Mouse (Mus musculus) brain, embryonic 14.5 days (tissue): ENCODE results near the gene Evx2. TPM values are rescaled to one million over a fixed set of nuclear protein-coding genes. Genes with fewer than 3 reads are reported as not detected.
A peak's percentile ranks its signal among the peaks of the same experiment; 100 is the strongest.

Source experiments
- DNase-seq: peaks from one replicate; pipeline ENCODE4 v3.0.0-alpha.2; 2011; ENCODE audit warnings: low read depth
- CTCF ChIP-seq: fragments of 200-500 bp; IDR thresholded peaks from 2 replicates; pipeline ENCODE4 v1.5.1; 2012; ENCODE audit warnings: inconsistent platforms, mild to moderate bottlenecking, moderate library complexity, borderline replicate concordance; ENCODE audit not compliant: insufficient read depth, insufficient read length; ENCODE audit errors: extremely low read depth
- POLR2A ChIP-seq: fragments of 200-500 bp; IDR thresholded peaks from 2 replicates; pipeline ENCODE4 v1.6.1; 2012; ENCODE audit warnings: mild to moderate bottlenecking, inconsistent platforms, borderline replicate concordance; ENCODE audit not compliant: poor library complexity, insufficient read depth, insufficient read length, severe bottlenecking; ENCODE audit errors: extremely low read depth
- polyA plus RNA-seq: library from polyadenylated mRNA; depleted of rRNA; stranded (reverse); fragments of >200 nt; gene quantifications from 2 replicates; pipeline ENCODE4 v1.2.3, GENCODE M21; 2012

The Evx2 gene
- polyA plus RNA-seq, 1 experiment = 4.6 TPM

- no peak for DNase-seq
- TF ChIP-seq CTCF = no peak
- no peak for TF ChIP-seq POLR2A
These were observed 39.7 kb upstream of the Evx2 start for GRCm38 (mm10) chr2:74699053-74699430.

GRCm38 (mm10) chr2:74698201-74699052 lies 39.1 kb upstream of the Evx2 start:
- TF ChIP-seq CTCF = no peak
- TF ChIP-seq POLR2A = no peak
- DNase-seq = peak; percentile 52

GRCm38 (mm10) chr2:74697567-74698121 lies 38.3 kb upstream of the Evx2 start, which contains the start of gene Hoxd9:
TSS of gene Hoxd9 (plus strand) at chr2:74697727.
- peak; percentile 69 for DNase-seq
- TF ChIP-seq CTCF (peak; percentile 24; the same call in 1 of the 2 replicates), POLR2A (no peak)

GRCm38 (mm10) chr2:74696442-74697335 lies 37.3 kb upstream of the Evx2 start:
- DNase-seq = no peak
- no peak for TF ChIP-seq POLR2A
- TF ChIP-seq CTCF = no peak

- no peak for DNase-seq
- TF ChIP-seq POLR2A (no peak), CTCF (no peak)
These were observed 36.6 kb upstream of the Evx2 start for GRCm38 (mm10) chr2:74695813-74696430.

- no peak for DNase-seq
- TF ChIP-seq POLR2A (no peak), CTCF (no peak)
These were observed 36.0 kb upstream of the Evx2 start for GRCm38 (mm10) chr2:74695383-74695782.

- TF ChIP-seq CTCF (peak; percentile 36; the same call in 1 of the 2 replicates), POLR2A (no peak)
- no peak for DNase-seq
These were observed 34.7 kb upstream of the Evx2 start for GRCm38 (mm10) chr2:74694066-74694465.

GRCm38 (mm10) chr2:74693432-74693827 lies 34.1 kb upstream of the Evx2 start:
- TF ChIP-seq POLR2A (no peak), CTCF (no peak)
- DNase-seq = no peak

GRCm38 (mm10) chr2:74692808-74693431 lies 33.6 kb upstream of the Evx2 start:
- TF ChIP-seq CTCF = no peak
- no peak for TF ChIP-seq POLR2A
- no peak for DNase-seq

GRCm38 (mm10) chr2:74691995-74692807 lies 32.8 kb upstream of the Evx2 start:
- DNase-seq = no peak
- TF ChIP-seq POLR2A = no peak
- no peak for TF ChIP-seq CTCF
